Mouse (Mus musculus): ENCODE measurements around the gene Tmpo.

The Tmpo gene

DNA sequence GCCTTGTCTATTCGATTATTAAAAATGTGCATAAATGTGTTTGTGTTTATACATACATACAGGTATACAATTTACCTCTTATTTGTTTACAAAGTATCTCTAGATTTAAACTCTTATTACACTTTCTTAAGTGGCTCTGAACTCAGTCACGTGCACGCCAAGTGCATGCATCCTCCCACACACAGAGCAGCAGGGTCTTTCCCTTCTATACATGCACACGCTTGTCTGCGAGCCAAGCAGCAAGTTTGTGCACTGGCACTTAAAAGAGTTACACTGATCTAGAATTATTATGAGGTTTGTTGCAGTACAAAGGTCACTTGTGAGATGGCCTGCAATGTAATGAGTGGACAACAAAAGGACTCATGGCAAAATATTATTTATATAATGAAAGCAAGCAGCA lies 20.1 kb downstream of the Tmpo start:
- DNase-seq (ENCODE audit: low read depth, low spot score), result no peak

DNA sequence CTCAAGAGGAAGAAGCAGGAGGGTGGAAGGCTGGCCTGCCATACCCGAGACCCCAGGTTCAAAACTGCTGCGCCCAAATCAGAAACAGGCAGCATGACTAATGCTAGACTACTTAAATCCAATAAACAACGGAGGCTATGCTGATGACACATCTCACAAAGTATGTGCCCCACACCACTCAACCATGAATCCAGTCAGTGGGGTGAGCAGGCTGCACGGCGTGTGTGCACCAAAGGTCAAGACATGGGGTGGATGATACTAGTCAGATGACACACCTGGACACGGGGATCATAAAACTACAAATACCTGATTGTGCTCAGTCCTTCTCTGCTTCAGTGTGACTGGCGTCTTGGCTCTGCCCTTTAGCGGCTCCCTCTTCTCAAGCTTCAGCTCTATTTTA lies 22.7 kb downstream of the Tmpo start:
- DNase-seq (ENCODE audit: low read depth, low spot score), result no peak

GRCm38 (mm10) chr10:91156338-91156737 lies 24.8 kb downstream of the Tmpo start:
- no peak for DNase-seq (ENCODE audit: low read depth, low spot score)

DNA sequence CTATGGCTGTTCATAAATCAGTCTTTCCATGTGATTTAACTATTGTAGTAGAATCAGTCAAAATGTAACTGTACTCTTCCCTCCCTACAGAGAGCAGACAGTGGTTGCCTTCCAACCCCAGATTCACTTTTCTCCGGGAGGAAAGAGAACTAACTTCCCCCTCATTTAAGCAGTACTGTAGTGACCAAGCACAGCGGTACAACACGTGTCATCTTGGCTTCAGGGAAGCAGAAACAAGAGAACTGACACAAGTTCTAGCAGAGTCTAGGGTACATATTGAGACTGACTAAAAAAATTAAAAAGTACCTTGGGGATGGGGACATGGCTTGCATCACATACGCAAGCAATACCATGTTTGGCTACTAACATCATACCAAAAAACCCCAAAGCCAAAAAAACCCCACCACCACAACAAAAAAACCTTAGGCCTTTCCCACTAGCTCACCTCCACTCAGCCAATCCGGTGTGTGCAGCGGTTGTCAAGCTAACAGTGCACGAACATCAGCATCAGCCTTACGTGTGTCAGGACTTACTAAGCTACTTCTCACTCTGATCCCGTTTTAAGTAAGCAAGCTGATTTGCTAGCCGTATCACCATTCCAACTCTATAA lies 27.1 kb downstream of the Tmpo start:
- no peak for DNase-seq (ENCODE audit: low read depth, low spot score)

- DNase-seq (ENCODE audit: low read depth, low spot score), result no peak
These were observed 35.7 kb downstream of the Tmpo start for GRCm38 (mm10) chr10:91145413-91145812.

DNA sequence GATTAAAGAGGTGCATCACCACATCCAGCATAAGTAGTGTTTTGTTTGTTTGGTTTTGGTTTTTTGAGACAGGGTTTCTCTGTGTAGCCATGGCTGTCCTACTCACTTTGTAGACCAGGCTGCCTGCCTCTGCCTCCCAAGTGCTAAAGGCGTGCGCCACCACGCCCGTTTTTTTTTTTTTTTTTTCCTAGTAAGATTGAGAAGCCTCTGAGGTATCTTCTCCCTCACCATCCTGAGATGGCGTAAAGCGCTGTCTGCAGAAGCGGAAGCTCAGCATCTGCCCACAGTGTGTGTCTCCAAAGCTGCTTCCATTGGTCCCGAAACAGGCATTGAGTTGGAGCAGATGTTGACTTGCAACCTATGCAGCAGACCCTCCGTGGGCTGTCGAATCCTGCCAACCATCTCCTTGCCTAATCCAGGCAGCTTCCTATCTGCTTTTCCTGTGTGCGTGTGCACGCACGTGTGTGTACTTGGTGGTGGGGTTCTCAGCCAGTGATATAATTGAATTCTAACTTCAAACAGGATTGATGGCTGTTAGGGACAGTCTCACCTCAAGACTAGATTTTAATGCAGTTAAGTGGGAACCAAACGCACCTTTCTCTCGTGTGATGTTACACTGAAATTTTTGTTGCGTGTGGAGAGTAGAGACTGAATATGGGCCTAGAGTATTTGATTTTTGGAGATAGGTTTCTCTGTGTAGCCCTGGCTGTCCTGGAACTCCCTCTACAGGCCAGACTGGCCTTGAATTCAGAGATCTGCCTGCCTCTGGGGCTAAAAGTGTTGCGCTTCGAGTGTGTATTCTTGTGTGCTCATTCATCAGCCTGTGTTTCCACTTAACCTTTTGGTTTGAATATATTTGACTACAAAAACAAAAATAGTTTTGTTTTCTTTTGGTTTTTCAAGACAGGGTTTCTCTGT lies 37.5 kb downstream of the Tmpo start:
- no peak for DNase-seq (ENCODE audit: low read depth, low spot score)

- no peak for DNase-seq (ENCODE audit: low read depth, low spot score)
These were observed 38.4 kb downstream of the Tmpo start for GRCm38 (mm10) chr10:91142654-91143191.

DNA sequence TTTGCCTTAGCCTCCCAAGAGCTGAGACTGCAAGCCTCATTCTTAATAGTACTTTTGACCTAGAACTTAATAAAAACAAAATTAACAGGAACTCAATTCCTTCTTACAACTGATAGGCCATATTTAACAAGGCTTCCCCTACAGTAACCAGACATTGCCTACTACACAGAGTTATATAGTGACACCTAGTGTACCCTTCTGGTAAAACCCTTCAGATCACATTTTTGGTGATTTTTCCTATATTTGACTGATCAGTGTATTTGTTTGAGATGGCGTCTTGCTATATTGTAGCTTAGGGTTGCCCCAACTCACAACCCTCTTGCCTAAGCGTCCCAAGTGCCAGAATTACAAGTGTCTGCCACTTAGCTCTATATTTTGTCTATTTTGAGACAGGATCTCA lies 39.6 kb downstream of the Tmpo start:
- DNase-seq (ENCODE audit: low read depth, low spot score), result no peak

- DNase-seq (ENCODE audit: low read depth, low spot score), result no peak
These were observed 41.9 kb downstream of the Tmpo start for GRCm38 (mm10) chr10:91139148-91139766.

GRCm38 (mm10) chr10:91138317-91138716 lies 42.8 kb downstream of the Tmpo start:
- no peak for DNase-seq (ENCODE audit: low read depth, low spot score)

DNA sequence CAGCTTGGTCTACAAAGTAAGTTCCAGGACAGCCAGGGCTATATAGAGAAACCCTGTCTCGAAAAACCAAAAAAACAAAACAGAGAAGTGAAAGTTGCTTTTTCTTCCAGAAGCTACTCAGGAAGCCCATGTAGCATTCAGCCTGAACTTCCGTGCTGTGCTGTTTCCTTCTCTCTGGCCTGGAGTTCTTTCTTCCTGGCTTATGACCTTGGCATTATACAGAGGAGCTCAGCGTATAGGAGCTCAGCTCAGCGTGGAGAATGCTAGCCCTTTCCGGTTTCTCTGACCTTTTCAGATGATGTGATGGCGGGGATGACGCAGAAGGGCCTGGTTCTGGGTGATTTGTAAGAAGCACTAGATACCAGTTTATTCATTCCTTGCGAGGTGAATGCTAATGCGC lies 43.7 kb downstream of the Tmpo start:
- DNase-seq (ENCODE audit: low read depth, low spot score), result no peak

DNA sequence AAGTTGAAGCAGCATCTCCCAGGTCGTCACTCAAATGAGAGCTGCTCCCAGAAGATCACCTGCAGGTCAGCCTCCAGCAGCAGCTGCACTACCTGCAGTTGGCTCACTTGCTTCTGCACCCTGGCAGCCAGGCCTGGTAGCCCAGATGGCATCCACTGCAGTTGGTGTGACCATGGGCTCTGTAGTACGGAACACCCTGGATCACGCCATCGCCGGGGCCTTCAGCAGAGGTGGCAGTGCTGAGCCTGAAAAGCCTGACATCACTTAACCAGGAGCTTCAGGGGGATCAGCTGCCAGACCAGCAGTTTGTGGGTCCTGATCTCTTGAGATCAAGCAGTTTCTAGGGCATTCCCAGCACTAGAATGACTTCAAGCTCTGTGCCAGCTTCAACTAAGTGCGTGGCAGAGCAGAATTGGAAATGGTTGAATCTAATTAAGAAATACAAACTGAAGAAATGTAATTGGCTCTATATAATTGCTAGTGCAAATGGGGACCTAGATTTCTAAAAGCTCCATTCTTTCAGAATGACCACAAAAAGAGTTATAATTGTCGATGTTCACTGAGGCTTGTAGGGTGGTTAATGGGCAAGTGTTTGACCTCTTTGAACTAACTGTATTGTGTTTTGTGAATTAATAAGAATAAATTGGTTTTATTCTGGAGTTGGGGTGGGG lies 45.7 kb downstream of the Tmpo start:
- DNase-seq (ENCODE audit: low read depth, low spot score), result no peak

GRCm38 (mm10) chr10:91131565-91131964 lies 49.5 kb downstream of the Tmpo start:
- no peak for DNase-seq (ENCODE audit: low read depth, low spot score)

DNA sequence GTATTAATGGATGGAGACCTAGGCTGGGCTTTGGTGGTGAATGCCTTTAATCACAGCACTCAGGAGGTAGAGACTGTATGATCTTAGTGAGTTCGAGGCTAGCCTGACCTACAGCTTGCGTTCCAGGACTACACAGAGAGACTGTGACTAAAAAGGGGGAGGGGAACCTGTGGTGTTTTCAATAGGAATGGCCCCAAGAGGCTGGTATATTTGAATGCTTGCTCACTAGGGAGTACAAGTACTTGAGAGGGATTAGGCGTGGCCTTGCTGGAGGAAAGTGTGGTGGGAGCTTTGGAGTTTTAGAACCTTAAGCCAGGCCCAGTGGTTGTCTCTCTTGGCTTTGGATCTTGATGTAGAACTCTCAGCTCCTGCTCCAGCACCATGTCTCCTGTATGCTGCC lies 50.3 kb downstream of the Tmpo start:
- DNase-seq (ENCODE audit: low read depth, low spot score), result no peak

GRCm38 (mm10) chr10:91128551-91129160 lies 52.5 kb downstream of the Tmpo start:
- no peak for DNase-seq (ENCODE audit: low read depth, low spot score)

DNA sequence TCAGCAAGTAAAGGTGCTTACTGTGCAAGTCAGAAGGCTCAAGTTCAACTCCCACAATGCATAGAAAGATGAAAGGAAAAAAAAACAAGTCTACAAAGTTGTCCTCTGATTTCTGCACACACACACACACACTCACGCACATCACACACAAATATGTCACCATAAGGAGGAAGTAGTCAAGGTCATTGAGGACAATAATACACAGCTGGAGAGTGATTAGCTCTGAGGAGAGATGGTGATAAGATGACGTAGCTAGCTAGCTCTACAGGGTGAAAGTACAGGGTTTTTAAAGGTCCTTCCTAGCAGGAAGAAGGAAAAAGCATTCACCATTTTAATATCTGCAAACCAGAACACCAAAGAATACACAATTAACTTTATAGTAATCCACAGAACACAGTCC lies 53.7 kb downstream of the Tmpo start:
- DNase-seq (ENCODE audit: low read depth, low spot score), result no peak

DNA sequence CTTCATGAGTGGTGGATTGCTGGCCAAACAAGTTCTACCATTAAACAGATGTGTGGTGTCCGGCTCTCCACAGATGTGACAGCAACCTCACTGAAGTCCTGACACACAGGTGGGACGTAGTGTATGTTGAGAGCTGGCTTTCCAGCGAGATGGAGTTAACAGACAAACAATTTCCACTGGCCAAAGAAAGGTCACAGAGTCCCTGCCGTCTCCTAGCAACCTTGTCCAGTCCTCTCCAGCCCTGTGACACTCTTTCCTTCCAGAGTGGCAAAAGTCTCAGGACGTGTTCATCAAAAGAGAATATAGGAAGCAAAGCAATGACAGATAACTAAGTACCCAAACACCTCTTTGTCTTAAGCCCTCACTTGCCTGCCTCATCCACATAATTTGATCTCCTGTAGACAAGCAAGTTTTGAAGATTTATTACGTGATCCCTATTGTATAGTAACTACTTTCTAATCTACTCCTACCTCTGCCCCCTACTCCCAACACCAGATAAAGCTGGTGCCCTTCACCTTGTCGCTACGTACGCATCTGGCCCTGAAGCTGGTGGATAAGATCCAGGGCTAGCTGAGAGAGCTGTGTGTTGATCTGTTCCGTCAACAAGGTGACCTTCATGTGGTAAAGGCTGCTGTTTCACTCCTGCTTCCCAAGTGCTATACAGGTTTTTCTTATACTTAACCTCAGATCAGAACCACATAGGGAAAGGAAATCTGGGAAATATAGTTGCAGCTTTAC lies 54.3 kb downstream of the Tmpo start:
- no peak for DNase-seq (ENCODE audit: low read depth, low spot score)

DNA sequence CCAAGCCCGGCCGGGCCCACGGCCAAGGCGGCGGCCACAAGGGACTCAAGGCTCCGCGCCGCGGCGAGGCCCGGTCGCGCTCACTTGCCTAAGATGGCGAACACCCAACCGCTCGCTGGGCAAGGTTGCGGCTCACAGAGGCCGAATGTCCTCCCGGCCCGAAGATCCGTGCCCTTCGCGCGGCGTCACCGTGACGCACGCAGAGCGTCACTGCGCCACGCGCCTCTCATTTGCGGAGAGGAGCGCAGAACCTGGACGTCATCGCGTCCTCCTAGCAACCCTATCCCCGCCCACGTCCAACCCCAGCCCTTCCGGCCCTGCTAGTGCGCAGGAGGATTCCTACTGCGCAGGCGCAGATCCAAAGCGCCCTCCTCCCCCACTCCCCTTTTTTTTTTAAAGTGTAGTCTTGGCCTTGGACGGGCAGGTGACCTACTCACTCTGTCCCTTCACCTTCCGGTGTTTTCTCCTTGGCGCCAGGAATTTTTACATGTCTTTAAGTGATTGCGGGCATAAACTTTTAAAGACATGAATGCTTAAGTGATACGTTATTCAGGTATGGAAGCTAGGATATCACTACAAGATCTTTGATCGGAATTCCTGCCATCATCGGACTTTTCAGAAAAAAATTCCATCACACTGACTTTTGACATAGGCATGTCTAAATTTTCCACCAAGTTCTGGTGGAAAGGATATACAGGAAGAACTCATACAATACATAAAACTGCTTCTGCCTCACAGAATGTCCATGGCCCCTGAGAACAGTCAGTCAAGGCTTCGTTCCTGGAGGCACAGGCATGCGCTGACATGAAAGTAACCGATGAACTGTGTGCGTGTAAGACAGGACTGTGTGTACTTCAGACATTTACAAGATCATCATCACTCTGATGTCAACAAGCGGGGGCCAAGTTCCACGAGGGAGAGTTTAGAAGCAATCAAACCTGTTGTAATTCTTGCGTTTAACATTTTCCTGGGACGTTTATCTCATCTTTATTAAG lies 57.0 kb downstream of the Tmpo start, which contains the start of gene Slc25a3:
Slc25a3 (minus strand) TSS at position 232 of the 995 bp plus-strand sequence.
- peak; percentile 97 for DNase-seq (ENCODE audit: low read depth, low spot score)

DNA sequence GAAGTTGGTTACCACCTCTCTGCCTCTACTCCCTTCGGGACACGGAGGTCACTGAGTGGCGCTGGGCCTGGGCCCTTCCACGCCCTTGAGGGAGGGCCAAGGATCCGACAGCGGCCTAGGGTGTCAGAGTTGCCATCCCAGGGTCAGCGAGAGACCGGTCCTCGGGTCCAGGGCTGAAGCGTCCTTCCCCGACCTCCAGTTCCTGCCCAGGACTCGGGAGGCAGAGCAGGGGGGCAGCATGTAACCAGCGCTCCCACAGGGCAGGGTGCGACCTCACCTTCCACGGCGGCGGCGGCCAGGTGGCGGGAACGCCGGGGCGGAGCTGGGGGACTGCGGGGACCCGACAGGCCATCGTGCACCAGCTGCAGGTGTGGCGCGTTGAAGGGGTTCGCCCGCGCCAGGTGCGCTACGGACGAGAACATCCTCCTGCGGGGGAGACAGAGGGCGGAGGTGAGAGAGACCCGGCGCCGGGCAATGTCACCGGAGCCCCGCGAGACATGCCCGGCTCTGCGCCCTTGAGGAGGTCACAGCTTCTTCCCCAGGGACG lies 57.8 kb downstream of the Tmpo start:
- DNase-seq (ENCODE audit: low read depth, low spot score), result no peak
